Comparison of ENCODE assay signal across 15 mouse cellular contexts in the genomic region with DNA sequence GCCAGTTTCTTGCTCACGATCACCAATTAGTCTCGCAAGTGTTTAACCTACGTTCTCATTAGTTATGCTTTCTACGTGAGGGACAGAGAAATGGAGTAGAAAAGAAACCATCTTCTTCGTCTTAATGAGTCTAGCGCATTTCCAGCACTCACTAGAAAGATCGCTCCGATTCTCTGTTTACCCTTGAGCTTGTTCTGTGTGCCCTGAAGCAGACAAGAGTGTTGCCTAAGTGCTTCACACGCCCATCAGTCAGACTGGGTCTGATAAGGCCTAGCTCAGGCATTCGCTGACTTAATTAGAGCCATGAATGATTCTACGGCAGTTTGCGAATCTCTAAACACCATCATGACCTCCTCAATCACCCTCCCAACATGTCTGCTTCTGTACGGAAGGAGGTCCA. TPM values are rescaled to one million over a fixed set of nuclear protein-coding genes. Genes with fewer than 3 reads are reported as not detected.
DNase-seq lines count a peak whose midpoint lies in the region; ATAC-seq and TF ChIP-seq lines count a peak whose summit lies in the region.
"Had no signal": no experiment of that assay in that cellular context is flagged by ENCODE, and none has a peak within 500 bp of the region (broad histone marks: within the 10 kb centered on the region; RNA-seq: fewer than 3 reads in every experiment).

No protein-coding gene starts in this region.

- H3K36me3 ChIP-seq in heart, embryonic 13.5 days: no peaks in the 10 kb centered on the region
- no peaks in the 10 kb centered on the region for H3K36me3 ChIP-seq in heart, adult 2 months (ENCODE audit: control insufficient read depth, insufficient read depth, low read length)
- no peaks in the 10 kb centered on the region for H3K36me3 ChIP-seq in lung, embryonic 16.5 days (ENCODE audit: control insufficient read depth, insufficient read depth, low read length)
- H3K36me3 ChIP-seq in embryonic facial prominence, embryonic 15.5 days: no peaks in the 10 kb centered on the region
- no peaks in the 10 kb centered on the region for H3K36me3 ChIP-seq in stomach, embryonic 15.5 days
- no peaks in the 10 kb centered on the region for H3K36me3 ChIP-seq in hindbrain, embryonic 13.5 days
- H3K36me3 ChIP-seq: G1E; limb, embryonic 15.5 days had no signal

- peaks cover 6% of the 10 kb centered on the region; the same call in 1 of the 2 replicates for H3K9me3 ChIP-seq in heart, embryonic 13.5 days
- peaks cover 2% of the 10 kb centered on the region; the same call in 1 of the 2 replicates for H3K9me3 ChIP-seq in lung, embryonic 16.5 days (ENCODE audit: control insufficient read depth, low read length)
- no peaks in the 10 kb centered on the region for H3K9me3 ChIP-seq in embryonic facial prominence, embryonic 15.5 days (replicated peaks)
- no peaks in the 10 kb centered on the region for H3K9me3 ChIP-seq in stomach, embryonic 15.5 days
- H3K9me3 ChIP-seq in hindbrain, embryonic 13.5 days: 0 out of 2 replicates have a peak, but pooled peaks cover 5% of the 10 kb centered on the region
- H3K9me3 ChIP-seq: G1E; limb, embryonic 15.5 days had no signal

- TF ChIP-seq POLR2A in heart, adult 2 months (IDR thresholded peaks at IDR 0.05; ENCODE audit: insufficient read depth, low read depth, low read length): no peak

- H3K4me3 ChIP-seq in heart, embryonic 13.5 days: 0 out of 2 replicates have a peak overlapping the region, but pooled peaks have one; percentile 3
- no peak overlapping the region for H3K4me3 ChIP-seq in heart, adult 2 months
- H3K4me3 ChIP-seq in lung, embryonic 16.5 days (ENCODE audit: low read length): no peak overlapping the region; the same call in 1 of the 2 replicates
- no peak overlapping the region for H3K4me3 ChIP-seq in embryonic facial prominence, embryonic 15.5 days (replicated peaks)
- H3K4me3 ChIP-seq in stomach, embryonic 15.5 days (replicated peaks): no peak overlapping the region
- no peak overlapping the region for H3K4me3 ChIP-seq in hindbrain, embryonic 13.5 days
- H3K4me3 ChIP-seq: limb, embryonic 15.5 days had no signal

- TF ChIP-seq CTCF in heart, adult 2 months (IDR thresholded peaks at IDR 0.05): no peak

- H3K27ac ChIP-seq in heart, embryonic 13.5 days (replicated peaks): peak overlapping the region; percentile 20
- no peak overlapping the region for H3K27ac ChIP-seq in heart, adult 2 months
- H3K27ac ChIP-seq in lung, embryonic 16.5 days (ENCODE audit: low read length): no peak overlapping the region
- H3K27ac ChIP-seq in embryonic facial prominence, embryonic 15.5 days (replicated peaks): peak overlapping the region; percentile 44; the same call in 1 of the 2 replicates
- H3K27ac ChIP-seq in stomach, embryonic 15.5 days: no peak overlapping the region
- H3K27ac ChIP-seq in hindbrain, embryonic 13.5 days: no peak overlapping the region
- H3K27ac ChIP-seq: limb, embryonic 15.5 days had no signal

- intact Hi-C loops in heart, adult 2 months (cut with DNase I): no loop called here

- peaks cover 30% of the 10 kb centered on the region for H3K4me1 ChIP-seq in heart, embryonic 13.5 days
- no peaks in the 10 kb centered on the region for H3K4me1 ChIP-seq in heart, adult 2 months (ENCODE audit: control insufficient read depth, insufficient read depth, low read length)
- peaks cover 10% of the 10 kb centered on the region for H3K4me1 ChIP-seq in lung, embryonic 16.5 days (replicated peaks; ENCODE audit: control insufficient read depth, insufficient read depth, low read length)
- H3K4me1 ChIP-seq in embryonic facial prominence, embryonic 15.5 days: peaks cover 15% of the 10 kb centered on the region; the same call in 1 of the 2 replicates
- H3K4me1 ChIP-seq in stomach, embryonic 15.5 days: peaks cover 5% of the 10 kb centered on the region; the same call in 1 of the 2 replicates
- H3K4me1 ChIP-seq in hindbrain, embryonic 13.5 days (replicated peaks): no peaks in the 10 kb centered on the region

- no peaks in the 10 kb centered on the region for H3K79me2 ChIP-seq in heart, adult 2 months (replicated peaks; ENCODE audit: control insufficient read depth, insufficient read depth, low read length)

- WGBS in heart, embryonic 13.5 days: 41% methylated on average over 13 of the region's 13 CpGs
- 65% methylated on average over 13 of the region's 13 CpGs for WGBS in heart, adult 2 months
- WGBS in lung, embryonic 16.5 days: 24% methylated on average over 13 of the region's 13 CpGs
- 44% methylated on average over 13 of the region's 13 CpGs for WGBS in embryonic facial prominence, embryonic 15.5 days
- whole genome bisulfite sequencing in stomach, embryonic 15.5 days: 34% methylated on average over 13 of the region's 13 CpGs
- 64% methylated on average over 13 of the region's 13 CpGs for WGBS in hindbrain, embryonic 13.5 days

- DNase-seq in heart, adult 2 months: no peak
- DNase-seq in lung, postnatal 14 days: no peak
- DNase-seq: cerebellum, adult 18-20 months; gastrocnemius, postnatal 25 days; kidney, adult 18-20 months; kidney, postnatal 14 days; layer of hippocampus, adult 9-11 months; thymus, adult 18-20 months had no signal

- H3K4me2 ChIP-seq in heart, embryonic 13.5 days: peak overlapping the region; percentile 58
- peak overlapping the region; percentile 41 for H3K4me2 ChIP-seq in lung, embryonic 16.5 days (ENCODE audit: low read depth, low read length)
- peak overlapping the region; percentile 25 for H3K4me2 ChIP-seq in embryonic facial prominence, embryonic 15.5 days (replicated peaks)
- H3K4me2 ChIP-seq in stomach, embryonic 15.5 days: 0 out of 2 replicates have a peak overlapping the region, but pooled peaks have one; percentile 10
- H3K4me2 ChIP-seq in hindbrain, embryonic 13.5 days: no peak overlapping the region
- H3K4me2 ChIP-seq: limb, embryonic 15.5 days had no signal

- no peak for TF ChIP-seq EP300 in heart, adult 2 months (IDR thresholded peaks at IDR 0.05; ENCODE audit: insufficient read depth, low read depth, low read length)

- no peak for ATAC-seq in heart, embryonic 13.5 days (ENCODE audit: extremely low read depth, insufficient number of reproducible peaks, low FRiP score, low TSS enrichment)
- 0 out of 2 replicates have a peak, but pooled peaks have one; percentile 36 for ATAC-seq in lung, embryonic 16.5 days (ENCODE audit: low read depth)
- no peak for ATAC-seq in embryonic facial prominence, embryonic 15.5 days (ENCODE audit: insufficient number of reproducible peaks, low FRiP score, low TSS enrichment, low read depth)
- ATAC-seq in stomach, embryonic 15.5 days (ENCODE audit: insufficient read depth, low FRiP score, low read depth): no peak
- no peak for ATAC-seq in hindbrain, embryonic 13.5 days (ENCODE audit: low FRiP score)

- H3K9ac ChIP-seq in heart, embryonic 13.5 days: peak overlapping the region; percentile 41; the same call in 1 of the 2 replicates
- H3K9ac ChIP-seq in heart, adult 2 months (ENCODE audit: low read depth, low read length): no peak overlapping the region
- no peak overlapping the region for H3K9ac ChIP-seq in lung, embryonic 16.5 days (ENCODE audit: low read length)
- H3K9ac ChIP-seq in embryonic facial prominence, embryonic 15.5 days: no peak overlapping the region
- no peak overlapping the region for H3K9ac ChIP-seq in stomach, embryonic 15.5 days
- no peak overlapping the region for H3K9ac ChIP-seq in hindbrain, embryonic 13.5 days
- H3K9ac ChIP-seq: limb, embryonic 15.5 days had no signal

- no peaks in the 10 kb centered on the region for H3K27me3 ChIP-seq in heart, embryonic 13.5 days (replicated peaks)
- H3K27me3 ChIP-seq in heart, adult 2 months (ENCODE audit: control insufficient read depth, insufficient read depth, low read length): no peaks in the 10 kb centered on the region
- no peaks in the 10 kb centered on the region for H3K27me3 ChIP-seq in lung, embryonic 16.5 days (ENCODE audit: control insufficient read depth, insufficient read depth, low read depth, low read length)
- H3K27me3 ChIP-seq in embryonic facial prominence, embryonic 15.5 days: no peaks in the 10 kb centered on the region
- no peaks in the 10 kb centered on the region for H3K27me3 ChIP-seq in stomach, embryonic 15.5 days (replicated peaks)
- no peaks in the 10 kb centered on the region for H3K27me3 ChIP-seq in hindbrain, embryonic 13.5 days
- H3K27me3 ChIP-seq: limb, embryonic 15.5 days had no signal

RNA-seq across cellular contexts. Expression of gene Hmcn1, which starts 7.5 kb away (rescaled TPM):
- 18.7 and 19.0 TPM in 2 replicates for polyA plus RNA-seq in heart, embryonic 13.5 days (2015; fragmentation: Nextera tagmentation; extraction: Ambion mirVana)
- total RNA-seq in heart, adult 2 months (2021): 10 to 100 TPM; 11.9 to 13.7 TPM
- polyA plus RNA-seq in heart, adult 2 months (2012; rRNA removed): 23.5 and 24.5 TPM in 2 replicates
- 11.7 and 12.0 TPM in 2 replicates for polyA plus RNA-seq in lung, embryonic 16.5 days (2015; fragmentation: Nextera tagmentation; extraction: Ambion mirVana)
- polyA plus RNA-seq in embryonic facial prominence, embryonic 15.5 days (2015; fragmentation: Nextera tagmentation; extraction: Ambion mirVana): 26.4 and 27.2 TPM in 2 replicates
- 11.4 and 11.6 TPM in 2 replicates for polyA plus RNA-seq in stomach, embryonic 15.5 days (2015; fragmentation: Nextera tagmentation; extraction: Ambion mirVana)
- polyA plus RNA-seq in hindbrain, embryonic 13.5 days (2015; fragmentation: Nextera tagmentation; extraction: Ambion mirVana): 2.6 and 2.9 TPM in 2 replicates
- polyA plus RNA-seq: G1E had no signal

Comparison
In these comparisons a context has a peak if more than half of its experiments do, and no peak if none do; other contexts are left out.
1. H3K27ac ChIP-seq: peak in heart, embryonic 13.5 days (single experiment) and embryonic facial prominence, embryonic 15.5 days (single experiment); none in heart, adult 2 months (single experiment), lung, embryonic 16.5 days (single experiment), stomach, embryonic 15.5 days (single experiment) and hindbrain, embryonic 13.5 days (single experiment).